Mouse (Mus musculus) myocyte (in vitro differentiated cells): ENCODE measurements at regions not wholly inside any gene's neighbourhood (a gene's known extent, or its start where the extent isn't known, plus 50 kb on each side); places are given as distances from the start of the nearest gene placed in this dataset.

ENCODE experiments used
- E2F4 ChIP-seq: IDR thresholded peaks from one replicate; pipeline ENCODE4 v1.6.1; 2011; ENCODE audit warnings: mild to moderate bottlenecking, control low read depth, moderate library complexity; ENCODE audit not compliant: insufficient read depth
- MAX ChIP-seq: IDR thresholded peaks from one replicate; pipeline ENCODE4 v1.6.1; 2011; ENCODE audit warnings: low read depth, mild to moderate bottlenecking, control low read depth
- MYOD1 ChIP-seq, 3 experiments: IDR thresholded peaks; one replicate each; pipeline ENCODE4 v1.6.1; 2011; ENCODE audit warnings: control low read depth in 2 of 3, low read depth in 2 of 3, mild to moderate bottlenecking in 2 of 3, moderate library complexity in 1 of 3; ENCODE audit not compliant: insufficient read length in 2 of 3, control insufficient read depth in 1 of 3
- MYOG ChIP-seq, 3 experiments: IDR thresholded peaks; one replicate each; pipeline ENCODE4 v1.6.1; 2011; ENCODE audit warnings: control low read depth in 2 of 3, low read depth in 2 of 3, mild to moderate bottlenecking in 2 of 3; ENCODE audit not compliant: insufficient read length in 2 of 3, control insufficient read depth in 1 of 3, insufficient read depth in 1 of 3
- POLR2A ChIP-seq: IDR thresholded peaks from one replicate; pipeline ENCODE4 v1.6.1; 2011; ENCODE audit warnings: low read depth, mild to moderate bottlenecking, control low read depth, moderate library complexity; ENCODE audit not compliant: insufficient read length
- POLR2AphosphoS2 ChIP-seq: IDR thresholded peaks from one replicate; pipeline ENCODE4 v1.6.1; 2011; ENCODE audit warnings: low read depth, control low read depth; ENCODE audit not compliant: insufficient read length
- REST ChIP-seq: IDR thresholded peaks from one replicate; pipeline ENCODE4 v1.6.1; 2011; ENCODE audit warnings: mild to moderate bottlenecking, control low read depth, moderate library complexity; ENCODE audit not compliant: insufficient read depth, insufficient read length
- SRF ChIP-seq: IDR thresholded peaks from one replicate; pipeline ENCODE4 v1.6.1; 2011; ENCODE audit warnings: low read depth; ENCODE audit not compliant: control insufficient read depth, insufficient read length
- TCF12 ChIP-seq: IDR thresholded peaks from one replicate; pipeline ENCODE4 v1.6.1; 2011; ENCODE audit warnings: mild to moderate bottlenecking, control low read depth; ENCODE audit not compliant: poor library complexity, insufficient read depth, severe bottlenecking
- TCF3 ChIP-seq: IDR thresholded peaks from one replicate; pipeline ENCODE4 v1.6.1; 2011; ENCODE audit warnings: low read depth, control low read depth; ENCODE audit not compliant: insufficient read length

GRCm38 (mm10) chr13:107861384-107862134 is 182.7 kb upstream of the Smim15 start:
- TF ChIP-seq REST (no peak), TCF12 (no peak), MYOG (IDR thresholded peaks at IDR 0.05; ENCODE audit: control insufficient read depth in 1 of 3, insufficient read depth in 1 of 3, insufficient read length in 2 of 3, low read depth in 2 of 3) (no peak), POLR2A (no peak), MYOD1 (IDR thresholded peaks at IDR 0.05; ENCODE audit: control insufficient read depth in 1 of 3, insufficient read length in 2 of 3, low read depth in 2 of 3) (no peak), TCF3 (no peak), E2F4 (no peak), MAX (no peak), SRF (no peak), POLR2AphosphoS2 (no peak)
